In the genomic region with DNA sequence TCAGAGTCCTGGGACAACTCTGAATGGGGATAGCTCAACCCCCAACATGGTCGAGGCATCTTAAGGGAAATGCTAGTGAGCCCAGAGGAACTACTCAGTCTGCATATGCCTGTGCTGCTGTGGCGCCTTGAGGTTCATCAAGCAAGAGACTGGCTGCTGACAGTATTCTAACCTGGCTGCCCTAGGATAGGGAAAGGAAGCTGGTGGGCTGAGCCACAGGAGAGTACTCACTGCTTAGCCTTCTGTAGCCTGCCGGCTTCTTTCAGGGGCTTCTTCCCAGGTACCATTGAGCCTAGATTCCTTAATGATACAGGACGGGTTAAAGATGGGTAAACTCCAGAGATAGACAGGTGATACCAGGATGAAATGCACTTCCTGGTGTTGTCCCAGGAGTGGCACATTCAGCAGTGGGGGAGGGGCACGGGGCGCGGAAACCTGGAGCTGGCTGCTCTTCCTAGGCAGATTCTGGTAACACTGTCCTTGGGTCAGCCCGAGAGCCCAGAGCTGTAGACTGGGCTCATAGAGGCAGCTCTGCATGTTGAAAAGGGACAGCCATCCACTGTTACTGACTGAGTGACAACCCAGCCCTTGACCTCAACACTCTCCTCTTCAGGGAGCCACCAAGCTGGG, we compare ENCODE assay signal across 12 mouse cellular contexts. TPM values are rescaled to one million over a fixed set of nuclear protein-coding genes. Genes with fewer than 3 reads are reported as not detected.
DNase-seq lines count a peak whose midpoint lies in the region; ATAC-seq and TF ChIP-seq lines count a peak whose summit lies in the region.
"Had no signal": no experiment of that assay in that cellular context is flagged by ENCODE, and none has a peak within 500 bp of the region (broad histone marks: within the 10 kb centered on the region; RNA-seq: fewer than 3 reads in every experiment).

No protein-coding gene starts in this region.

- H3K27ac ChIP-seq in cerebellum, adult 2 months (ENCODE audit: insufficient read depth, low read length) = peak overlapping the region; percentile 94; the same call in 1 of the 2 replicates
- no peak overlapping the region for H3K27ac ChIP-seq in forebrain, embryonic 14.5 days (ENCODE audit: low read depth, low read length)
- no peak overlapping the region for H3K27ac ChIP-seq in midbrain, embryonic 11.5 days (ENCODE audit: low read depth, low read length)

- H3K36me3 ChIP-seq in forebrain, embryonic 14.5 days (ENCODE audit: control insufficient read depth, insufficient read depth, low read length) = no peaks in the 10 kb centered on the region
- H3K36me3 ChIP-seq in midbrain, embryonic 11.5 days (ENCODE audit: control insufficient read depth, insufficient read depth, low read length) = no peaks in the 10 kb centered on the region
- H3K36me3 ChIP-seq: G1E had no signal

- no peak for TF ChIP-seq POLR2A in cerebellum, adult 2 months (IDR thresholded peaks at IDR 0.05; ENCODE audit: borderline replicate concordance, insufficient read depth, low read length)

- peak overlapping the region; percentile 78 for H3K4me2 ChIP-seq in forebrain, embryonic 14.5 days (ENCODE audit: low read length)
- peak overlapping the region; percentile 88 for H3K4me2 ChIP-seq in midbrain, embryonic 11.5 days

- ATAC-seq in forebrain, embryonic 14.5 days = no peak
- no peak for ATAC-seq in midbrain, embryonic 11.5 days (ENCODE audit: low FRiP score)

- DNase-seq in cerebellum, adult 2 months = peak in 1 of 2 experiments; percentile 60
- DNase-seq in cerebellum, postnatal 4 days (ENCODE audit: low spot score in 2 of 2) = no peak
- DNase-seq in cerebellum, postnatal 10 days = peak; percentile 70 to 71
- DNase-seq in forebrain, embryonic 14.5 days (ENCODE audit: low spot score) = no peak
- DNase-seq in midbrain, embryonic 11.5 days (ENCODE audit: low spot score, missing footprints) = peak; percentile 91
- no peak for DNase-seq in thymus, postnatal 0 days (ENCODE audit: low spot score)
- DNase-seq in layer of hippocampus, adult 8-10 months (ENCODE audit: low spot score in 2 of 2) = no peak
- DNase-seq in adrenal gland, postnatal 10 days = no peak
- DNase-seq: embryo, embryonic 11 days; lung, postnatal 36 days had no signal

- H3K4me3 ChIP-seq in cerebellum, adult 2 months (replicated peaks; ENCODE audit: insufficient read depth, low read depth, low read length) = peak overlapping the region; percentile 94
- peak overlapping the region; percentile 77 for H3K4me3 ChIP-seq in forebrain, embryonic 14.5 days (ENCODE audit: low read depth, low read length)
- peak overlapping the region; percentile 59 for H3K4me3 ChIP-seq in midbrain, embryonic 11.5 days (ENCODE audit: low read depth, low read length)

- H3K4me1 ChIP-seq in cerebellum, adult 2 months (ENCODE audit: control insufficient read depth, insufficient read depth, low read length) = peaks cover 14% of the 10 kb centered on the region
- H3K4me1 ChIP-seq in forebrain, embryonic 14.5 days (ENCODE audit: control insufficient read depth, insufficient read depth, low read length) = peaks cover 35% of the 10 kb centered on the region
- peaks cover 17% of the 10 kb centered on the region for H3K4me1 ChIP-seq in midbrain, embryonic 11.5 days (ENCODE audit: control insufficient read depth, insufficient read depth, low read length)

- peak overlapping the region; percentile 95 for H3K9ac ChIP-seq in forebrain, embryonic 14.5 days (ENCODE audit: low read length)
- H3K9ac ChIP-seq in midbrain, embryonic 11.5 days (ENCODE audit: low read length) = peak overlapping the region; percentile 87; the same call in 1 of the 2 replicates

- no peak for TF ChIP-seq CTCF in cerebellum, adult 2 months (IDR thresholded peaks at IDR 0.05; ENCODE audit: borderline replicate concordance, insufficient read depth, low read depth, low read length)

- WGBS in cerebellum, adult 2 months = 8% methylated on average over 8 of the region's 8 CpGs
- 22% methylated on average over 8 of the region's 8 CpGs for WGBS in forebrain, embryonic 14.5 days
- 20% methylated on average over 8 of the region's 8 CpGs for WGBS in midbrain, embryonic 11.5 days

- no peaks in the 10 kb centered on the region for H3K27me3 ChIP-seq in cerebellum, adult 2 months (ENCODE audit: control insufficient read depth, insufficient read depth, low read length)
- H3K27me3 ChIP-seq in forebrain, embryonic 14.5 days (replicated peaks; ENCODE audit: control insufficient read depth, insufficient read depth, low read length) = 0 out of 2 replicates have a peak, but pooled peaks cover 3% of the 10 kb centered on the region
- peaks cover 8% of the 10 kb centered on the region; the same call in 1 of the 2 replicates for H3K27me3 ChIP-seq in midbrain, embryonic 11.5 days (ENCODE audit: control insufficient read depth, insufficient read depth, low read length)

- H3K9me3 ChIP-seq in forebrain, embryonic 14.5 days (replicated peaks; ENCODE audit: control insufficient read depth, low read length) = no peaks in the 10 kb centered on the region
- no peaks in the 10 kb centered on the region for H3K9me3 ChIP-seq in midbrain, embryonic 11.5 days (ENCODE audit: control insufficient read depth, low read length)

RNA-seq across cellular contexts. Expression of gene Fam19a5, which starts 1.7 kb away (rescaled TPM):
- polyA plus RNA-seq in cerebellum, adult 2 months (2012; rRNA removed) = 95.4 and 101 TPM in 2 replicates
- 15.8 and 16.0 TPM in 2 replicates for polyA plus RNA-seq in forebrain, embryonic 14.5 days (2014; fragmentation: Nextera tagmentation; extraction: Ambion mirVana)
- 5.8 TPM in 2 replicates for polyA plus RNA-seq in midbrain, embryonic 11.5 days (2014; fragmentation: Nextera tagmentation; extraction: Ambion mirVana)
- 0.72 and 0.91 TPM in 2 replicates for polyA plus RNA-seq in thymus, postnatal 0 days (2015; fragmentation: Nextera tagmentation; extraction: Ambion mirVana)
- 100 to 1,000 TPM; 117 to 129 (median 120) TPM for total RNA-seq in layer of hippocampus, adult 8-10 months (2022)
- total RNA-seq in adrenal gland, postnatal 10 days (2021) = 1 to 10 TPM; 5.7 to 5.8 TPM
- total RNA-seq: G1E; neutrophil, adult 5-6 weeks had no signal
- polyA plus RNA-seq: G1E had no signal

Comparison
In these comparisons a context has a peak if more than half of its experiments do, and no peak if none do; other contexts are left out.
1. DNase-seq: peak in cerebellum, postnatal 10 days (2 of 2) and midbrain, embryonic 11.5 days (single experiment); none in cerebellum, postnatal 4 days (0 of 2), forebrain, embryonic 14.5 days (single experiment), thymus, postnatal 0 days (single experiment), layer of hippocampus, adult 8-10 months (0 of 2) and adrenal gland, postnatal 10 days (single experiment).
2. Peak in every context shown above with its lines, with median percentiles within 50 percentile points of each other: H3K4me3 ChIP-seq.